Mouse (Mus musculus) C2C12 (cell line): ENCODE measurements around the gene Vmn1r192. TPM values are rescaled to one million over a fixed set of nuclear protein-coding genes. Genes with fewer than 3 reads are reported as not detected.

Source experiments
- microRNA-seq: library from miRNA; unstranded; fragments of <30 nt; microRNA quantifications from one replicate; pipeline ENCODE4, GENCODE M21; 2019; ENCODE audit warnings: borderline microRNAs expressed
- polyA plus RNA-seq: library from polyadenylated mRNA; unstranded; fragments of >200 nt; fragmentation: generic; extraction: Trizol; gene quantifications from one replicate; pipeline ENCODE4 v1.2.1, GENCODE M21; 2012; ENCODE audit warnings: missing spikeins

Vmn1r192 gene
- polyA plus RNA-seq, 1 experiment: not detected

Small RNA genes lying within 50 kb of the gene (microRNA-seq; reads per million reads assigned to microRNA genes)
- not detected for gene Gm23282
- gene Gm25084: not detected

Other genes starting within 250 kb of the Vmn1r192 start
- gene Zfp184, start 246.0 kb downstream of the Vmn1r192 start, polyA plus RNA-seq: 1.4 TPM
- not detected for gene Pom121l2, start 209.9 kb downstream of the Vmn1r192 start, polyA plus RNA-seq
- gene Prss16, start 181.4 kb downstream of the Vmn1r192 start, polyA plus RNA-seq: 1.1 TPM
- 9.5 TPM for gene Hist1h2ah, start 155.6 kb downstream of the Vmn1r192 start, polyA plus RNA-seq
- gene Hist1h2bk, start 155.3 kb downstream of the Vmn1r192 start, polyA plus RNA-seq: 12.8 TPM
- gene Hist1h4i, start 149.8 kb downstream of the Vmn1r192 start, polyA plus RNA-seq: 31.8 TPM
- 9.8 TPM for gene Hist1h2ag, start 148.2 kb downstream of the Vmn1r192 start, polyA plus RNA-seq
- 6.8 TPM for gene Hist1h2bj, start 147.9 kb downstream of the Vmn1r192 start, polyA plus RNA-seq
- not detected for gene Vmn1r188, start 106.7 kb downstream of the Vmn1r192 start, polyA plus RNA-seq
- not detected for gene Vmn1r189, start 85.3 kb downstream of the Vmn1r192 start, polyA plus RNA-seq
- not detected for gene Vmn1r191, start 7.2 kb downstream of the Vmn1r192 start, polyA plus RNA-seq
- not detected for gene Vmn1r193, start 32.0 kb upstream of the Vmn1r192 start, polyA plus RNA-seq
- gene Vmn1r194, start 53.1 kb upstream of the Vmn1r192 start, polyA plus RNA-seq: not detected
- gene Vmn1r195, start 79.4 kb upstream of the Vmn1r192 start, polyA plus RNA-seq: not detected
- not detected for gene Vmn1r196, start 98.8 kb upstream of the Vmn1r192 start, polyA plus RNA-seq
- gene Vmn1r197, start 133.4 kb upstream of the Vmn1r192 start, polyA plus RNA-seq: not detected
- not detected for gene Vmn1r198, start 159.2 kb upstream of the Vmn1r192 start, polyA plus RNA-seq
- not detected for gene Vmn1r199, start 188.7 kb upstream of the Vmn1r192 start, polyA plus RNA-seq
- not detected for gene Vmn1r200, start 199.2 kb upstream of the Vmn1r192 start, polyA plus RNA-seq